Mouse (Mus musculus) CH12.LX (cell line): Measurements from ENCODE around the gene Ctc1. TPM values are rescaled to one million over a fixed set of nuclear protein-coding genes. Genes with fewer than 3 reads are reported as not detected.

Experiments used
- DNase-seq: peaks from one replicate; pipeline ENCODE4 v3.0.0-alpha.2; 2013; ENCODE audit errors: extremely low read depth
- H3K27ac ChIP-seq: 2 replicates; pipeline ENCODE4 v1.5.1; 2012; ENCODE audit warnings: low read depth, mild to moderate bottlenecking, control low read depth, moderate library complexity; ENCODE audit not compliant: insufficient read depth
- H3K27me3 ChIP-seq: replicated peaks from 2 replicates; pipeline ENCODE3; 2012; ENCODE audit warnings: inconsistent platforms
- H3K36me3 ChIP-seq, 2 experiments: replicated peaks in 1 of 2; 2 replicates each; pipeline versions ENCODE3 to v1.6.1; 2012; ENCODE audit warnings: inconsistent platforms in 1 of 2, low read length in 1 of 2, mild to moderate bottlenecking in 1 of 2, mixed read lengths in 1 of 2, moderate library complexity in 1 of 2; ENCODE audit not compliant: control insufficient read depth in 1 of 2, insufficient read depth in 1 of 2
- H3K4me1 ChIP-seq, 2 experiments: 2 replicates each; pipeline ENCODE4 v1.6.1; 2012; ENCODE audit warnings: inconsistent platforms in 1 of 2, moderate library complexity in 1 of 2; ENCODE audit not compliant: insufficient read depth in 2 of 2, control insufficient read depth in 1 of 2
- H3K4me2 ChIP-seq: 2 replicates; pipeline ENCODE4 v1.6.1; 2012; ENCODE audit warnings: low read depth, mild to moderate bottlenecking, control low read depth; ENCODE audit not compliant: poor library complexity, insufficient read depth, severe bottlenecking
- H3K4me3 ChIP-seq, 3 experiments: fragments of 150-350 bp in 1 of 3; sonication (generic) in 1 of 3; replicated peaks in 1 of 3; 2 replicates each; pipeline versions ENCODE3 to v1.5.1; 2011 to 2012; ENCODE audit warnings: low read depth in 2 of 3, low read length in 2 of 3, mild to moderate bottlenecking in 2 of 3, moderate library complexity in 2 of 3, control low read depth in 1 of 3, improper control_type of control experiment in 1 of 3, inconsistent platforms in 1 of 3, mixed read lengths in 1 of 3; ENCODE audit not compliant: poor library complexity in 1 of 3
- H3K79me2 ChIP-seq: replicated peaks from 2 replicates; pipeline ENCODE4 v1.6.1; 2012; ENCODE audit warnings: mild to moderate bottlenecking, moderate library complexity; ENCODE audit not compliant: control insufficient read depth, poor library complexity, insufficient read depth, severe bottlenecking; ENCODE audit errors: extremely low read depth
- H3K9ac ChIP-seq: 2 replicates; pipeline ENCODE4 v1.6.1; 2012; ENCODE audit warnings: low read depth, mild to moderate bottlenecking, control low read depth, moderate library complexity; ENCODE audit not compliant: insufficient read depth
- H3K9me3 ChIP-seq: replicated peaks from 2 replicates; pipeline ENCODE3; 2012; ENCODE audit warnings: low read length, inconsistent platforms, mixed read lengths
- CHD1 ChIP-seq: IDR thresholded peaks from 2 replicates; pipeline ENCODE4 v1.6.1; 2012; ENCODE audit warnings: low read depth, low read length, improper control_type of control experiment, inconsistent platforms
- CHD2 ChIP-seq: IDR thresholded peaks from 2 replicates; pipeline ENCODE4 v1.6.1; 2011; ENCODE audit warnings: low read length, improper control_type of control experiment
- CTCF ChIP-seq, 2 experiments: IDR thresholded peaks in 1 of 2; conservative IDR thresholded peaks in 1 of 2; 2 replicates each; pipeline ENCODE4 v1.5.1; 2011 to 2012; ENCODE audit warnings: low read depth in 2 of 2, low read length in 2 of 2, improper control_type of control experiment in 1 of 2, inconsistent platforms in 1 of 2, mild to moderate bottlenecking in 1 of 2, moderate library complexity in 1 of 2
- ETS1 ChIP-seq: conservative IDR thresholded peaks from 2 replicates; pipeline ENCODE4 v1.6.1; 2012; ENCODE audit warnings: low read depth, mild to moderate bottlenecking, inconsistent platforms, low read length, improper control_type of control experiment, moderate library complexity
- MEF2A ChIP-seq: IDR thresholded peaks from 2 replicates; pipeline ENCODE4 v1.6.1; 2014; ENCODE audit warnings: low read depth, mild to moderate bottlenecking, inconsistent platforms, low read length, improper control_type of control experiment, borderline replicate concordance
- PAX5 ChIP-seq: IDR thresholded peaks from 2 replicates; pipeline ENCODE4 v1.6.1; 2012; ENCODE audit warnings: low read length, inconsistent platforms, mixed read lengths
- RAD21 ChIP-seq: IDR thresholded peaks from 2 replicates; pipeline ENCODE4 v1.6.1; 2011; ENCODE audit warnings: low read depth, mild to moderate bottlenecking, low read length, improper control_type of control experiment, moderate library complexity
- RCOR1 ChIP-seq: conservative IDR thresholded peaks from 2 replicates; pipeline ENCODE4 v1.6.1; 2012; ENCODE audit warnings: low read depth, mild to moderate bottlenecking, inconsistent platforms, low read length, improper control_type of control experiment
- TBP ChIP-seq: conservative IDR thresholded peaks from 2 replicates; pipeline ENCODE4 v1.6.1; 2011; ENCODE audit warnings: low read depth, low read length, improper control_type of control experiment
- USF2 ChIP-seq: conservative IDR thresholded peaks from 2 replicates; pipeline ENCODE4 v1.6.1; 2011; ENCODE audit warnings: low read depth, low read length, improper control_type of control experiment
- ZKSCAN1 ChIP-seq: IDR thresholded peaks from 2 replicates; pipeline ENCODE4 v1.6.1; 2012; ENCODE audit warnings: low read depth, inconsistent platforms, low read length, improper control_type of control experiment, borderline replicate concordance
- dilution Hi-C: fragments of 300-500 bp; cut with MboI; formaldehyde crosslinking; loops from 2 replicates; pipeline ENCODE4 v1.14.3; 2020; ENCODE audit warnings: low sequenced_read_pairs; ENCODE audit not compliant: extremely low pct_unique_long_range_greater_than_20kb, extremely low pct_ligation_motif_present
- in situ Hi-C: fragments of 300-500 bp; cut with MboI; formaldehyde crosslinking; loops from 3 replicates; pipeline ENCODE4 v1.14.3; 2019; ENCODE audit warnings: low sequenced_read_pairs, low pct_ligation_motif_present, low pct_unique_long_range_greater_than_20kb, mixed read lengths
- polyA plus RNA-seq: library from polyadenylated mRNA; unstranded; fragments of >175 nt; gene quantifications from 2 replicates; pipeline ENCODE4 v1.2.1, GENCODE M21; 2012; ENCODE audit warnings: low read depth; ENCODE audit not compliant: insufficient read length
- total RNA-seq, 2 experiments: library from RNA; depleted of rRNA; stranded (reverse); fragments of 300-350 nt in 1 of 2; fragments of >200 nt in 1 of 2; gene quantifications; 2 replicates each; pipeline ENCODE4 v1.2.3; 2012 to 2014

The Ctc1 gene
- total and polyA plus RNA-seq, 3 experiments: 20.5 to 69.8 (median 44.8) TPM

GRCm38 (mm10) chr11:69020691-69021090, 5.0 kb downstream of the Ctc1 start:
- no peak for TF ChIP-seq ZKSCAN1
- TF ChIP-seq CHD2: no peak
- peak; percentile 84 for TF ChIP-seq TBP
- TF ChIP-seq RCOR1: no peak
- no peak for TF ChIP-seq CTCF (conservative IDR thresholded peaks at IDR 0.05 in 1 of 2, IDR thresholded peaks at IDR 0.05 in 1 of 2; ENCODE audit: low read depth in 2 of 2, low read length in 2 of 2)
- TF ChIP-seq USF2: no peak
- no peak for TF ChIP-seq PAX5
- Histone ChIP-seq H3K9me3 (no peaks in the 10 kb centered on the region), H3K4me1 (peaks cover 5 to 21% of the 10 kb centered on the region in 2 experiments; a peak in 3 of 4 replicates), H3K36me3 (peaks cover 40 to 59% of the 10 kb centered on the region in 2 experiments), H3K4me3 (no peak overlapping the region), H3K9ac (no peak overlapping the region), H3K27me3 (no peaks in the 10 kb centered on the region), H3K4me2 (no peak overlapping the region), H3K79me2 (peaks cover 18% of the 10 kb centered on the region), H3K27ac (no peak overlapping the region)
- dilution Hi-C loops (no loop called here), in situ Hi-C loops (no loop called here)
- no peak for DNase-seq

GRCm38 (mm10) chr11:69026562-69026961, 10.9 kb downstream of the Ctc1 start:
- H3K4me1 ChIP-seq: no peaks in the 10 kb centered on the region
- peaks cover 86 to 100% of the 10 kb centered on the region in 2 experiments for H3K36me3 ChIP-seq
- H3K4me3 ChIP-seq: no peak overlapping the region
- dilution Hi-C loops (no loop called here), in situ Hi-C loops (no loop called here)
- H3K27ac ChIP-seq: no peak overlapping the region
- no peak overlapping the region for H3K9ac ChIP-seq
- no peak for DNase-seq
- no peaks in the 10 kb centered on the region for H3K27me3 ChIP-seq
- no peaks in the 10 kb centered on the region for H3K9me3 ChIP-seq
- H3K4me2 ChIP-seq: no peak overlapping the region
- no peaks in the 10 kb centered on the region for H3K79me2 ChIP-seq
- TF ChIP-seq CHD1 (peak; percentile 97), MEF2A (no peak)

GRCm38 (mm10) chr11:69028805-69029204, 13.1 kb downstream of the Ctc1 start:
- Histone ChIP-seq H3K79me2 (no peaks in the 10 kb centered on the region), H3K9me3 (no peaks in the 10 kb centered on the region), H3K36me3 (peaks cover 85 to 98% of the 10 kb centered on the region in 2 experiments), H3K27ac (no peak overlapping the region), H3K9ac (no peak overlapping the region), H3K27me3 (no peaks in the 10 kb centered on the region), H3K4me1 (no peaks in the 10 kb centered on the region)
- dilution Hi-C loops: no loop called here
- no peak for DNase-seq
- no peak for TF ChIP-seq ETS1
- peak; percentile 53 for TF ChIP-seq RAD21
- TF ChIP-seq CTCF (conservative IDR thresholded peaks at IDR 0.05 in 1 of 2, IDR thresholded peaks at IDR 0.05 in 1 of 2; ENCODE audit: low read depth in 2 of 2, low read length in 2 of 2): peak; percentile 15 to 67; a peak in 3 of 4 replicates
- TF ChIP-seq, all 38 proteins: peak for 2
- Histone ChIP-seq H3K4me2 (no peak overlapping the region), H3K4me3 (no peak overlapping the region)
- in situ Hi-C loops: no loop called here
